Mouse (Mus musculus): ENCODE data around the gene Srgap1.
"Not testable (repeated sequence)": the region's sequence is repeated elsewhere in the genome, so short reads cannot be mapped to it uniquely, and the experiment has no call there.

Srgap1 gene

GRCm38 (mm10) chr10:121805933-121806341 lies 241.2 kb downstream of the Srgap1 start:
- DNase-seq = no peak

- no peak for DNase-seq
Observed at GRCm38 (mm10) chr10:121804551-121804950, 242.6 kb downstream of the Srgap1 start.

GRCm38 (mm10) chr10:121800041-121800440 lies 247.1 kb downstream of the Srgap1 start:
- no peak for DNase-seq

- DNase-seq = no peak
Observed at GRCm38 (mm10) chr10:121796027-121796802, 250.9 kb downstream of the Srgap1 start.

- DNase-seq = no peak
Observed at GRCm38 (mm10) chr10:121794486-121794885, 252.6 kb downstream of the Srgap1 start.

GRCm38 (mm10) chr10:121792661-121793060 lies 254.5 kb downstream of the Srgap1 start:
- no peak for DNase-seq

GRCm38 (mm10) chr10:121790078-121790477 lies 257.0 kb downstream of the Srgap1 start:
- no peak for DNase-seq

- no peak for DNase-seq
Observed at GRCm38 (mm10) chr10:121788536-121788935, 258.6 kb downstream of the Srgap1 start.

- peak; percentile 13 for DNase-seq
Observed at GRCm38 (mm10) chr10:121781159-121781558, 266.0 kb downstream of the Srgap1 start.

GRCm38 (mm10) chr10:121775990-121776389 lies 271.1 kb downstream of the Srgap1 start:
- DNase-seq = no peak

GRCm38 (mm10) chr10:121773813-121774212 lies 273.3 kb downstream of the Srgap1 start:
- DNase-seq = no peak

GRCm38 (mm10) chr10:121770624-121771577 lies 276.2 kb downstream of the Srgap1 start:
- peak; percentile 27 for DNase-seq

GRCm38 (mm10) chr10:121769711-121770110 lies 277.4 kb downstream of the Srgap1 start:
- no peak for DNase-seq

GRCm38 (mm10) chr10:121767295-121767694 lies 279.8 kb downstream of the Srgap1 start:
- not testable (repeated sequence) for DNase-seq

GRCm38 (mm10) chr10:121765174-121766057 lies 281.7 kb downstream of the Srgap1 start:
- no peak for DNase-seq

- no peak for DNase-seq
Observed at GRCm38 (mm10) chr10:121764469-121765173, 282.5 kb downstream of the Srgap1 start.

GRCm38 (mm10) chr10:121763191-121763590 lies 283.9 kb downstream of the Srgap1 start:
- no peak for DNase-seq

GRCm38 (mm10) chr10:121762141-121762540 lies 285.0 kb downstream of the Srgap1 start:
- no peak for DNase-seq

GRCm38 (mm10) chr10:121759095-121759494 lies 288.0 kb downstream of the Srgap1 start:
- DNase-seq = no peak

GRCm38 (mm10) chr10:121756677-121757076 lies 290.4 kb downstream of the Srgap1 start:
- DNase-seq = no peak

GRCm38 (mm10) chr10:121755822-121756221 lies 291.3 kb downstream of the Srgap1 start:
- DNase-seq = no peak

GRCm38 (mm10) chr10:121754237-121754636 lies 292.9 kb downstream of the Srgap1 start:
- no peak for DNase-seq

All from thymus, postnatal 25 days (tissue).